Mouse (Mus musculus) layer of hippocampus, adult 8-10 months (tissue): ENCODE measurements around the gene Plekhd1. TPM values are rescaled to one million over a fixed set of nuclear protein-coding genes. Genes with fewer than 3 reads are reported as not detected.

ENCODE experiments used
- DNase-seq, 2 experiments: peaks; one replicate each; pipeline ENCODE4 v3.0.0; 2022; ENCODE audit warnings: low spot score in 2 of 2
- total RNA-seq, 4 experiments: library from RNA; stranded (reverse); gene quantifications; 2 replicates each; pipeline ENCODE4 v1.2.4; 2022

Gene Plekhd1
- total RNA-seq, 4 experiments from 2014 or later, result 5.0 to 11.0 (median 7.6) TPM

DNA sequence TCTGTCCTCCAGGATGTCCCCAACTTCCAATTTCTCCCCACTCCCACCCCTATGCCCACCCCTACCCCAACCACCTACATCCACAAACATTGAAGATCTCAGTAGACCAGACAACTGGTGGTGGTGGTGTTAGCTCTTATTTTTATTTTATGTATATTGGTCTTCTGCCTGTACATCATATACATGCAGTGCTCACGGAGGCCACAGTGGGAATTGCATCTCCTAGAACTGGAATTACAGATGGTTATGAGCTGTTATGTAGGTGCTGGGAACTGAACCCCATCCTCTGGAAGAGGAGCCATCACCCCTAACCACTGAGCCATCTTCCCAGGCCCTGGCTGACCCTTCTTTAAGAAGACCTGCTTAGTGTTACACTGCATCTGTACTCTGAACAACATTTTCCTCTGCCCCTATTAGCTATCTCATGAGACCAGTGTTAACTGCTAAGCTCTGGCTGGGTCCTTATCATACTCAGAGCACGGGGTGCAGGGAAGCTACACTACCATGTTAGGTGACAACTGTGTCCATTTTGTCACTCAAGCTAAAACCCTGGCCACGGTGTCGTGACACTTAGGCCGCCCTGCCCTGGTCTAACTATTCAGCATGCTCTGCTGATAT is 6.2 kb downstream of the Plekhd1 start:
- no peak for DNase-seq

DNA sequence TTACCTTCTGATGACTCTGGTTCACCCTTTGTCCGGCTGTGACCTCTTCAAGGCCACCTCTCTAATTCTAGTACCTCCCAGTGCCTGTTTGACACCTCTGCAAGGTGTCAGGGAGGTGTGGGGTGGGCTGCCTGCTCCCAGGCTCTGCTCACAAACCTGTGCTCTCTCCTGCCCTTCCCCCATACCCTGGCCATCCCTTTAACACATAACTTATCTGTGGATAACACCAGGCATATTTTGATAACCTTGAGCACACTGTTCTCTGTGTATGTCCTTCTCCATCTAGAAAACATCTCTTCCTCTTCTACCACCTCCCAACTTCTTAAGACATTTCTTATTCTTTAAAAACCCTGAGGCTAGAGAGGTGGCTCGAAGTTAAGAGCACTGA is 6.7 kb downstream of the Plekhd1 start:
- no peak for DNase-seq

DNA sequence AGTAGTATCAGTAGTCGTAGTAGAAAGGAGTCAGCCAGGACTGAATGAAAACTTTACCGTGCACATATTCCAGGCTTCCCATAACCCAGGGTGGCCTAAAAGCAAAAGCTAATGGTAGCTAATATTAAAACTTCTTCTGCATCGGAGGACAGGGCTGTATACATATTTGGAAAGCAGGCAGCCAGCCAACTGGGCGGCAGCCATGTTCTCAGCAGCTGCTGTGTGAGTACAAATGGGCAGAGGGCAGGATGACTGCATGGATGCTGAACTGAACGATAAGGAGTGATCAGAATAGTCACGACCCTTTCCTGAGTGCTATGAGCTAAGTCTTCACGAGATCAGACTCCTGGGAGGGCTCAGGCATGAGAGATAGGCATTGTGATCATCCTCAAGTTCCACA is 8.9 kb downstream of the Plekhd1 start:
- DNase-seq, result no peak

DNA sequence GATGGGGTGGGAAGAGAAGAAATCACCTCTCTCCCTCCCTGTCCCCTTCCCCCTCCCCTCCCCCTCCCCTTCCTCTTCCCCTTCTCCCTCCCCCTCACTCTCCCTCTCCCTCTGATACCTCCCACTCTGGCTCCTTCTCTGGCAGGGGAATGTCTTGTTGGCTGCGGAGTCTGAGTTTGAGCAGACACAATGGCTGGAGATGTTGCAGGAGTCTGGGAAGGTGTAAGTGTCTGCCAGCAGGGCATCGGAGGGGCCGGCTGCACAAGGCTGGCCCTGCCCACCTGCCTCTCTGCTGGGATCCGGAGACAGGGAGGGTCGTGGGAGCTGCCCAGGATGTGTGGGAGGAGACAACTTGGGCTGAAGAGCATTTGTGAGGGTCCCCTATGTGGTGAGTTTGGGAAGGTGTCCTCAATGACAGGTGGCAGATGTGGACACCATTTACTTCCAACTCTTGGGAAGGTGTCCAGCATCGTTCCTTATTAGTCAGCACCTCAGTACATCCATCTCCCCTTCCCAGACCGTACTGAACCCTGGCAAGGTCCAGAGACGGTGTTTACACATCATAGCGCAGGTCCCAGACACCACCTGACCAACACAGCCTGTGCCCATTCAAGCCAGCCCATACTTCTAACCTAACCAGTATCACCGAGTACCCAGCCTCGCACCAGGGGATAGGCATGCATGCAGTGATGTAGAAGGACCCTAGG is 14.0 kb downstream of the Plekhd1 start:
- no peak for DNase-seq

DNA sequence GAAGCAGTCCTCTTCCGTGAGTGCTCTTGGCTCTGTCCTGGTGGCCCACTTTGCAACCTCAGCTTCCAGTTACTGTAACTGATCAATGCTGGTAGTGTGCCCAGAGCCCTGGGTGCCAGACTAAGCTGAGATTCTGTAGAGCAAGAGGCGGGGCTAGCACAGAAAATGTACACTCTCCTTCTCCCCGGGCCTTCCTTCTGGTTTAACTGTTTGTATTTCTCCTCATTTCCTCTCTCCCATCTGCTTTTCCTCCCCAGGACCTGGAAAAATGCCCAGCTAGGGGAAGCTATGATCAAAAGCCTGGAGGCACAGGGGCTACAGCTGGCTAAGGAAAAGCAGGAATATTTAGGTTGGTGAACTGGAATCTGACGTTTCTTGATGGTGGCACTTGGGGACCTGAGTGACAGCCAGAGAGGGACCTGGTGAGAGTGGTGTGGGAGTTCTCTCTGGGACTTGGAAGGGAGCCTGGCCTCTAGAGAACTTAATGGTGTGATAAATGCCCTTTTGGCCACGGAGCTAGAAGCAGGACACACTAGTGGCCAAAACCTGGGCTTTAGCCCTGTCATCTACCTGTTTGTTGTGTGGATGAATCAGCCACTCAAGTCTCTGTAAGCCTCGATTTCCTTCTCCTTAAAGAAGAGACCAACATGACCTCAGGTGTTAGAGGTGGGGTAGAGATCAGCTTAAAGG is 14.7 kb downstream of the Plekhd1 start:
- peak in 1 of 2 experiments; percentile 25 for DNase-seq

DNA sequence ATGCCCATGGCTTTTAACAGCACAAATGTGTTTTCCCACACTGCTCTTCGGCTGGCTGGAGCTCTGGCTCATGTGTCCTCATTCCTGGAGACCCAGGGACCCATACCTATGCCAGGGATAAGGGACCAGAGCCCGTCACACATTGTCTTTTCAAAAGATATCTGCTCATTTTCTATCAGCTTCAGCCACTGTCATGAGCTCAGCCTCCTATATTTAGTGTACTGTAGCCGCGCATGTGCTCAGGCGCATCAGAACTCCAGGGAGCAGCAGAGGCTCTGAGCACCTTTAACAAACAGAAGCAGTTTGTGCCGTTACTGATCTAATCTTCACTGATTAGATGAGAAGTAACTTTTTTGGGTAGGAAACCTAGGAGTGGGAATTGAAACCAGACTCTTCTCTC is 23.5 kb downstream of the Plekhd1 start:
- no peak for DNase-seq

DNA sequence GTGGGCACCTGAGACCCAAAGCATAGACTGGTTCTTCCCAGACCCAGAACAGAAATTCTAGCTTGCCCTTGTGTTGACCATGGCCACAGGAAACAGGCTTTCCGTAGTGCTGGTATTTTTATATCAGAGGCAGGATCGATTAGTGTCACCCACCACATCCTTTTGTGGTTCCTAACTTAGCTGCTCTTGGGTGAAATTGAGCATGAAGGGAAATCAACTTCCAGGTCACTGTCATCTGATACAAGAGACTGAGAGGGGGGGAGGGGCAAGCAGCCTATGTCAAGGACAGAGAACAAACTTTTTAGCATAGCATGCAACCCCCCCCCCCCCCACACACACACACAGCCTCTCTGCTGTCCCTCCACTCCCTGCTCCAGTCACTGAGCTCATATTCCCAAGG is 26.8 kb downstream of the Plekhd1 start:
- DNase-seq, result no peak

DNA sequence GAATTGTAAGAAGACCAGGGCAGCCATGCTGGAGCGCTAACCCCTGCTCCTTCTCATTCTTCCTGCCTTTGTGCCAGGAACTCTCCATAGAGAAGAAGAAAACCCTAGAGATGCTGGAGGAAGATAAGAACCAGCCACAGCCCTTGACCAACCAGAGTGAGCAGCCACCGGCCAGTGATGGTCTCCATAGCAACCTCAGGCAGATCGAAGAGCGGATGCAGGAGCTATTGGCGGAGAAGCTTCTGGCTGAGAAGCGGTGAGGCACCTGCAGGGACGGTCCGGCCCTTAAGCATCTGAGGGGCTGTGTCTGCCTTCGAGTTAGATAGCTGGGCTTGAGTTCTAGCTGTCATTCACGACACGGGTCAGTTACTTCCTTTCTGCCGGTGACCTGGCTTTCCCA is 28.1 kb downstream of the Plekhd1 start:
- DNase-seq, result no peak

DNA sequence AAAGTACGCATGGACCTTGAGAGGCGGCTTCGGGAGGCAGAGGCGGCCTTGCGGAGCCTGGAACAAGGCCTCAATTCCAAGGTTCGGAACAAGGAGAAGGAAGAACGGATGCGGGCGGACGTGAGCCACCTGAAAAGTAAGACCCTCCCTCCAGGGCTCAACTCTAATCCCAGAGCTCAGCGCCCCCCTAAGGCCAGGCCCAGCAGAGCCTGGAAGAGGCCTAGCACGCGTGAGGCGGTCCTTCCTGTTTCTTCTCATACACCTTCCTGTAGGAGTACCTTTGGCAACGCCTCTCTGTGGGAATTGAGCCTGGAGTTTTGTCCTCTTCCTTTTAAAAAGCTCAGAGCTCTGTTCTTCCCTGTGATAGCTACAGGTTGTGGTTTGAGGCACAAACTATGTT is 29.1 kb downstream of the Plekhd1 start:
- no peak for DNase-seq

DNA sequence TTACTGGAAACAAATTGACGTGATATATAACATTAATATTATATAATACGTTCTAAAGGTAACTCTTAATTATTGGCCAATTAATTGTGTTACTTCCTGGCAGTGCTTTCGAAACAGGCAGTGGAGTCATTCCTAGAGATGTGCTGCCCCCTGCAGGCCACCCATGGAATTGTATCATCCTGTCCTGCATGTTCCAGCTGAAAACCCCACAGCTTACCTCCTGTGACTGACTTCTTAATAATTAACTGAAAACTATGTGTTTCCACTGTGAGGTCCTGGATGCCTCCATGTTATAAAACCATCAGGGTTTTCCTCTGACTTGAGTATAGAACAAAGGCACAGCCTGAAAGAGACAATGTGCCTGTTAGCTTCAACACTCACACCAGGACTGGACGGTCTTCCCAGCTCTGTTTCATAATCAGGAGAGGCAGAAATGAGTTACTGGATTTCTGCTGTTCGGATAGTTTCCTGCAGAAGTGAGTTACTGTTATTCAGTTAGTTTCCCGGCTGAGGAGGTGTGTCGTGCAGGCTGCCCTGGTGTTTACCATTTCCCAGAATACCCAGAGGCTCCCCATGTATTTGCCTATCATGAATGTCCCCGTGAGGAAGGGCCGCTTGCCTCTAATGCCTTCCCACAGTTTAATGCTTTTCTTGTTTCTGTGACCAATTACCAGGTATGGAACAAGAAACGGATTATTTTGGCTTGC is 32.6 kb downstream of the Plekhd1 start:
- peak; percentile 70 to 88 for DNase-seq

DNA sequence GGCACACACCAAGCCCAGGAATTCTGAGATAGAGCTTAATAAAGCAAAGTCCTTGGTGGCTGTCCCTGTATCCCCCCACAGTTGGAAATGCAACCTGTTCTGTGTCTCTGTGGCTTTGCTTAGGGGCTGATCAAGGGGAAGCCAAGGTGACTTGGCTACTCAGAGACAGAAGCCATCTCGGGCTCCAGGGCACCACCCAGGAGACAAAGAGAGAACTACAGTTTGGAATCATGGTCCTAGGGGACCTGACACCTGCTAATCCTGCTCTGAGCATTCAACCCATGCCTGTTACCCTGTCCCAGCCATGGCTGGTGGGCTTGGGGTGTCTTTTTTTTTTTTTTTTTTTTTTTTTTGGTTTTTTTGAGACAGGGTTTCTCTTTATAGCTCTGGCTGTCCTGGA is 35.8 kb downstream of the Plekhd1 start:
- DNase-seq, result no peak

DNA sequence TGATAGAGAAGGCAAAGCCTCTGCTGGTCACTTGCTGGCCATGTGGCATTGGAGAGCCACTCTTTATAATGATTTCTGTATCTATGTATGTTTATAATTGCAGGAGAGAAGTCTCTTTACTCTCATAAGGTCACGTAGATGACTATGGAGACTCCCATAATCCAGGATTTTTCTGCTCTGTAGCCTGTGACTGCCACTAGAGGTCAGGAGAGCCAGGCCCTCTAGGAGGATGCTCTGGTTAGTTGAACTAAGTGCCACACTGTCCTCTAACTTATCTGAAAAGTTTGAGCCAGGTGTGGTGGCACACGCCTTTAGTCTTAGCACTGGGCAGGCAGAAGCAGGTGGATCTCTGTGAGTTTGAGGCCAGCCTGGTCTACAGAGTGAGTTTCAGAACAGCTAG is 36.4 kb downstream of the Plekhd1 start:
- DNase-seq, result no peak

DNA sequence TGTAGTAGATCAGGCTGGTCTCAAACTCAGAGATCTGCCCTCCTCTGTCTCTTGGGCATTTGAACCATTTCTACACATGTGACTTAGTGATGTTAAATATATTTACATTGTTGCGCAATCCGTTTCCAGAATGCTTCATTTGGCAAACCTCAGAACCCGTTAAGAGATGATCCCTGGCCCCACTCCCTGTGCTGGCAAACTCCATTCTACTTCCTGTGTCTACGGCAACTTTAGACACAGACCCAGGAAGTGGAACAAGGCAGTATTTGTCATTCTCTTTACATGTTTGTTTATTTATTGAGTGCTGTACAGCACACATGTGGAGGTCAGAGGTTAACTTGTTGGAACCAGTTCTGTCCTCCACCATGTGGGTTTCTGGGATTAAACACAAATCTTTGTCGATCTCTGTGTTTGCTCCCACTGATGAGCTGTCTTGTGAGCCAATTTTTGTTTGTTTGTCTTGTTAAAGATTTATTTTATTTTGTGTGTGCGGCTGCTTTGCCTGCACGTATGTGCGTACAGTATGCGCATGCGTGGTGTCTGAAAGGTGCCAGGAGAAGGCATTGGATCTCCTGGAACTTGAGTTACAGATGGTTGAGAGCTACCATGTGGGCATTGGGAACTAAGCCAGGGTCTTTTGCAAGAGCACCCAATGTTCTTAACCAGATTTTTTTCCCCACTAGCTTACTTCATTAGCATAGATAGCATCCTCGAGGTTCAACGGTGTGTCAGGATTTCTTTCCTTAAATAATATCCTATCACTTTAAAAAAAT is 37.6 kb downstream of the Plekhd1 start:
- DNase-seq, result peak; percentile 61 to 69

DNA sequence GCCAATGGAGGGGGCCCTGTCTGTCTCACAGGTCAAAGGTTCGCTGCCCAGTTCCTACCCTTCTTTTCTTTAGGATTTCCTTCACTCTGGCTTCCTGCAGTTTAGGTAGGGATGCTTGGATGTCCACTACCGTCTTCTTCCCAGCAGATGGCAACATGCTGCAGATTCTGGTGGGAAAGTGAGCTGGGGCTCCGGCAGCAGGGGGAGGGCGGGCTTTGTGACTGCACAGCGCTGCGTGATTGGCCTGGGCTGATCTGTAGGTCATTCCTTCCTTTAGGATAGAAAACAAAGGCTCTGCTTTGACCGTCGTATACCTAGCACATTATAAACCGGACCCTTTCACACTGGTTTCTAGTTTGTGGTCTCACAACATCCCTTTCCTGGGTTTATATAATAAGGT is 38.2 kb downstream of the Plekhd1 start:
- peak; percentile 69 to 74 for DNase-seq

DNA sequence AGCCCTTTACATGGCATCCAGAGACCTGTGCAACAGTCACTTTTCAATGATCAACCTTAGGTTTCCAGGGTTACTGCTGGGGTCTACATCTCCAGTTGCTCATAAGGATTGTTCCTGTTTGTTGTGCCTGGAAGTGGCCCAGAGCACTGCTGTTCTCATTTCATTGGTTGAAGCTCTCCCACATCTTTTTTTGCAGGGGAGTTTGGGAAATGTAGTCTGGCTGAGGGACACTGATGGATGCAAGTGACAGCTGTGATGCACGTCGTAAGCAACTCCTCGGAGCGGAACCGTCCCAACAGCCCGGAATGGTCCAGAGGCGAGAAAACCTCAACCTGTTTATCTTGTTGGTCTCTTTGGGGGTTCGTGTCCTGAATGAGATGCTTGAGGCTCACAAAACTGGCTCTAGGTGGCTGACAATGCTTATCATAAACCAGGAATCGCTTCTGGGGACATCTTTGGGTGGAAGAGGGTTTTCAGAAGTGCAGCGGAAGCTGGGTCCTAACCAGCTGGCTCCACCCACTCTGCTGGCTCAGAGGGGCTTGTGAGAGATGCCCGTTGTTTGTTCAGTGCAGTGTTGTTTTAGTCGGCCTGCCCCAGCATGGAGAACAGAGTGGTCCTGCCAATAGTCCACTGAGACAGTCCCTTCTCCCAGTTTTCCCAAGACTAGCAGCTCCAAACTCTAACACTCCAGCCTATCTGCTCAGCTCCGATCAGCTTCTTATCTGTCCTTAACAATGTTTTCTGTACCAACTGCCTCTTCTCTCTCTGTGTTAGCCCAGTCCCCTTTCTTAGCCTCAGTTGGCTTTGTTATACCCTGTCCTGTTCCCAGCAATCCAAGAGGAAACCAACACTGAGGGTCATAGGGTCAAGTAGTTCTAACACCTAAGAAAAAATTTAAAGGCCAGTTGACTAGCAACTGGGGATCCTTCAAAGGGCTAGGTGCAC is 42.4 kb downstream of the Plekhd1 start:
- no peak for DNase-seq

DNA sequence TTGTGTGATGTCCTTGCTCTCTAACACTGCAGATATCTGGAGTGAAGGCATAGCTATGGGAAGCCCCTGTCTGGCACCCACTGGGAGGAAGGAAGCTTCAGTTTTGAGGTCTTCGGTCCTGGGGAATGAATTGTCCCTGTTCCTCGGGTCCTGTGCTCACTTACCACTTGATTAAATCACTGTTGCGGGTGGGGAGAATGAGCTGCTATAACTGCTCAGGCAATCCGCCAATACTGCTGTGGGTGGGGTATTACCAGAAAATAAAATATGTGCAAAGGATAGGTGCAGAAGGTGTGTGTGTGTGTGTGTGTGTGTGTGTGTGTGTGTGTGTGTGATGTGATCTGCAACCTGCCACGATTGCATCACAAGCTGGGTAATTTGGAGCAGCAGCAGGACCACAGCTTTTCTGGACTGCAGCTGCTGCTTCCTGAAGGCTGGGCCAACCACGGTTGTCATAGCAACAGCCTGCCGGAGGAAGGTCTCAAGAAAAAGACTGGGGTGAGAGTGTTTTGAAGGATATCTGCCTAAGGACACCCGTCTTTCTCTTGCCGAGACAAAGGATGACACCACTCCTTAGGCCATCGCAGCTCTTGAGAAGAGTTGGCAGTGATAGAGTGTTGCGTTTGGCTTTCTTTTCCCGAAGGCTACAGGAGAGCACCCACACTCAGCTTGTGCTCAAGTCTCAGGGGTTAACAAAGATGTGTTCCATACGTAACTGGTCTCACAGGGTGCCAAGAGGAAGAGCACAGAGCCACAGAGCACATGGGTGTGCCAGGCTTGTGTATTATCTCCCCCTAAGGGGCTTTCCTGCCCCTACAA is 44.3 kb downstream of the Plekhd1 start:
- peak; percentile 56 to 63 for DNase-seq

DNA sequence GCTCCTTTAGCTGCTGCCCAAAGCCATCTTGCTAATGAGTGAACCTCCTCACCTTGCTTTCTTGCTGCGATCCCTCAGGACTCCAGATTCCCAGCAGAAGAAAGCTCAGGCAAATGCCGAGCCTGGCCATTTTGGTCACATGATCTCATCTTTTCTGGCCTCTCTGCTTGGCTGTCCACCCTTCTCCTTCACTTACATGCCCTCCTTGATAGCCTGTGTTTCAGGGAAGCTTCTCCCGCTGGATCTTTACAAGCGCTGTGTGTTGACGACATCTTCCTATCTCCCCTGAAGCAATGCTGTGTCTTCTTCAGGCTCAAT is 44.9 kb downstream of the Plekhd1 start:
- DNase-seq, result no peak

DNA sequence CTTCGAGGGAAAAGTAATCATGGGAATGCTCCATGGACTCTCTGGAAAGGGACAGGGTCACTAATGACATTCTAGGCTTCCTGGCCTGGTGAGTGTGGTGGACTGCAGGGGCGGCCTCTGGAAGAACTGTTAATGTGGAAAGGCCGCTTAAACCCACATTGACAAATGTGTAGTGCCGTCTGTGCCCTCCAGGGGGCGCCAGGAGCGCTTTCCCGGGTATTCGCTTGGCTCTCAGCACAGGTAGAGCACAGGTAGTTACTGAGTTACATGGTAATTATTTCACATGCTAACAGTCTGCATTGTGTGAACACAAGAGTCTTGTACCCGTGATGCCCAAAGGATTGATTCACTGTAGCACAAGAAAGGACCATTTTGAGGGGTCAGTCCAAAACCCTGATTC is 47.1 kb downstream of the Plekhd1 start:
- DNase-seq, result no peak

DNA sequence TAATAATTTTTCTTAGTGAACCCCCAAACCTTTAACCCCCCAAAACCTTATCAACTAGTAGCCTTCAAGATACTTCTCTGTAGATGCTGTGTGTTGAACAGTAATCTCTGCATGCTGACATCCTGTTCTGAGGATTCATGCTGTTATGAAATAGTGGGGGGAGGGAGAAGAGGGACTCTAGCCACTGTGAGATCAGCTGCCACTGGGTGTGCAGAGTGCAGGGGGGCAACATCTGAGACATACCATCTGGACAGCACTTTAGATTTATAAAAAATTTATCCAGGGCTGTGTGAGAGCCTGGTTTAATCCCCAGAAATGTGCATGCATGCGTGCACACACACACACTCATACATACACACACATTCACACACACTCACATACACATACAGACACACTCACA is 52.2 kb downstream of the Plekhd1 start:
- no peak for DNase-seq
